Mouse (Mus musculus): ENCODE data around the gene Cep83. TPM values are rescaled to one million over a fixed set of nuclear protein-coding genes. Genes with fewer than 3 reads are reported as not detected.
"Not testable (repeated sequence)": the region's sequence is repeated elsewhere in the genome, so short reads cannot be mapped to it uniquely, and the experiment has no call there.

The Cep83 gene
- 10 to 100 TPM; 38.1 to 39.4 TPM for total RNA-seq (2021)
- long read RNA-seq, experiment 1, transcript Cep83-204 (4 exons, 1,842 nt), result minor isoform, 10 of 59 reads
- long read RNA-seq, experiment 1, transcript Cep83-201 (16 exons, 3,639 nt), result major isoform, 31 of 59 reads
- long read RNA-seq, experiment 1, partial matches to known transcripts, result 9 of 59 reads
- long read RNA-seq, experiment 1, other reads (novel, unspliced or antisense), result 7 of 59 reads
- long read RNA-seq, experiment 2, transcript Cep83-201 (16 exons, 3,639 nt), result major isoform, 34 of 53 reads
- long read RNA-seq, experiment 2, transcript Cep83-204 (4 exons, 1,842 nt), result minor isoform, 9 of 53 reads
- long read RNA-seq, experiment 2, partial matches to known transcripts, result 4 of 53 reads
- long read RNA-seq, experiment 2, other reads (novel, unspliced or antisense), result 6 of 53 reads

DNA sequence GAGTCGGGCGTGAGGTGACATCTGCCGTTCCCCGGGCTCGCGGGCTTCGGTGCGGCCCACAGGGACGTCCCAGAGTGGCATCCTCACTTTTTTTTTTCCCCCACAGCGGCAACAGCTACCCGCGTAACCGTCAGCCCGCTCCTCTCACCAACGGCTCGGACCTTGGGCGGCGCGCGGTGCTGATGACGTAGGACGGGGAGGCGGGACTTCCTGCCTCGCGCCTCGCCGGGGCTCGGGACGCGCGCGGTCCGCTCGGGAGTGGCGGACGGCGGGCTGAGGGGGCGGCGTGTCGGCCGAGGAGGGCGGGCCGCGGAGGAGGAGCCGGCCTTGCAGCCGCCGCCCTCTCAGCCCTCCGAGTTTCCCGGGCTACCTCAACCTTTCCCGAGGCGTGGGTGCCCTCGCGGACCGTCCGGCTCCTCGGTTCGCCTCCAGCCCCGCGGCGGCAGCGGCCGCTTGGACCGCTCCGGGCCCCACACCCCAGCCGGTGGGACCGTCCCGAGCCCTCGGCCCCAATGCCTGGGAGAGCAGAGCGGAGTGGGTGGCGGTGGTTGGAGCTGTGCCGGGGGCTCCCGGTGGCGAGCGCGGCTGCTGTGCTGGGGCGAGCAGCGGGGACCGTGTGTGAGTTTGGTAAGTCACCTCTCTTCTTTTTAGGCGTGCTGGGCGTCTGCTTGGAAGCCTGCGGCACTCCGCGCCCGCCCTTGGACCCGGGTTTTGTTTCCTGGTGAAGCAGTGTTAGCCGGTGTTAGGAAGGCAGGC, at the start of gene Cep83:
Gene Cep83, plus strand, starts transcription at position 235 of the 756 bp plus-strand sequence.
- intact Hi-C loops (cut with DNase I), result loop anchor here (5.0 kb wide), 1 partner anchor 66 kb away; no protein-coding TSS in a partner anchor
- DNase-seq (ENCODE audit: low spot score in 2 of 2), result peak; percentile 86 to 93

DNA sequence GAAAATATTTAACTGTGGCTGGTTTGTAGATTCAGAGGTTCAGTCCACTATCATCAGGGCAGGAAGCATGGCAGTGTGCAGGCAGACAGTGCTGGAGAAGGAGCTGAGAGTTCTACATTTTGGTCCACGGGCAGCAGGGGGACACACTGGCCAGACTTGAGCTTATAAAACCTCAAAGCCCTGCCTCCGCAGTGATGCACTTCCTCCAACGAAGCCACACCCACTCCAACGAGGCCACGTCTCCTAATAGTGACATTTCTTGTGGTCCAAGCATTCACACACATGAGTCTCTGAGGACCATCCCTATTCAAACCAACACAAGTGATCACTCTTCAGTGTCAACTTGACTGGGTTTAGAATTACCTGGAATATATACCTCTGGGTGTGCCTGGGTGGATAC, 49.2 kb upstream of the Cep83 start:
- no peak for DNase-seq (ENCODE audit: low spot score in 2 of 2)
- intact Hi-C loops (cut with DNase I), result no loop called here

DNA sequence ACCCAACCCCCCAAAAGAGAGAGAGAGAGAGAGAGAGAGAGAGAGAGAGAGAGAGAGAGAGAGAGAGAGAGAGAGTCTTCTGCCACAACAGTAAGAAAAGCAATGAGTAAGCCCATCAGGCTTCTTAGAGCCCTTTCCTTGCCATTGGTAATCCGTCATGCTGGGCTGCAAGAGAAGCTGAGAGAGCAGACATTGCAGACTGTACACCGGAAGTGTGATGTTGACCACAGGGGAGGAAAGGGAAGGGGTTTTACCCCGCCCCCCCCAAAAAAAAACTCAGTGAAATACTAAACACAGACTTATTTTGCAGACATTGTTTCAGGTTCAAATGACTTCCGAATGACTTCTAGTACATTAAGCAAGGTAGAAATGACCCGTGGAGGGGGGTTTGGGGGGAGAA, 48.4 kb upstream of the Cep83 start:
- DNase-seq (ENCODE audit: low spot score in 2 of 2), result no peak
- intact Hi-C loops (cut with DNase I), result no loop called here

DNA sequence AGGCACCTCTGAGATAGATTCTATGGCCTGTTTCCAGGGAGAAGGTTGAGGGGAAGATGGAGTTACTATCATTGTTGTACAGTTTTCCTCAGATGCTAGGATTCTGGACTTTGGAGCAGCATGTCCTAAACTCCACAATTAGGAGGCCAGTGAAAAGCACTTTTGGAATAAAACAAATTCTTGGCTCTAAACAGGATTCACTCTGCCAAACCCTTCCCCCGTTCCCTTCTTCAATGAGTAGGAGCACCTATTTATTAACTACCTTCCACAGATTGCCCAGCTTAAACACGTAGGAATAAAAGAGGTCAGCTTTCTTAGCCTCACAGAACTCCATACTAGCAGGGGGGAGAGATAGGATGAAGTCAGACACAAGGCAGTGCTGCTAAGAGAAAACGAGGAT, 24.4 kb upstream of the Cep83 start:
- intact Hi-C loops (cut with DNase I), result no loop called here
- DNase-seq (ENCODE audit: low spot score in 2 of 2), result no peak

DNA sequence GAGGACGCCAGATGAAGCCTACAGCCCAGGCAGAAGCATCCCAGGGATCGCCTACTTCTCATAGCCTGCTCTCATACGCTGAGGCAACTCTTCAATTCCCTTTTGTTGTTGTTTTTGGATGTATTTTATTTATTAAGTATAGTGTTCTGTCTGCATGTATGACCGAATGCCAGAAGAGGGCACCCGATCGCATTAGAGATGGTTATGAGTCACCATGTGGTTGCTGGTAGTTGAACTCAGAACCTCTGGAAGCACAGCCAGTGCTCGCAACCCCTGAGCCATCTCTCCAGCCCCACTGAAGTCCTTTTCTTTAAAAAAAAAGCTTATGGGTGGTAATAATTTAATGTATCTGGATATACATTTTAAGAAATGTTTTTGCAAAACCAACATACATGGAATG, 24.0 kb upstream of the Cep83 start:
- DNase-seq (ENCODE audit: low spot score in 2 of 2), result no peak
- intact Hi-C loops (cut with DNase I), result no loop called here

DNA sequence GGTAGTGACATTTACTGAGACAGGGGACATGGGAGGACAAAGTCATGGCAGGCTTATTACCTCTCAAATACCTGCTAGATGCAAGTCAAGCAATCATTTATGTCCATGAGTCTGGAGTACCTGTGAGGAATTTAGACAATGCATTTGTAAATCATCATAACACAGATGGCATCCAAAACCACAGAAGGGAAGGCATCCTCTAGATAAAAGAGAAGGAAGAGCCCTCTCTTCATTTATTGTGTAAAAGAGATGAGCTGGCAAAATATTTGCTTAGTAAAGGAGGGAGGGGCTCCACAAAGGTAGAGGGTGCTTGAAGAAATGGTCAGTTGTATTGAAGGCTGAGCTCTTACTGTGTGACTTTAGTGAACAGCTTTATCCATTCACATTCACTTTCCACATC, 20.3 kb upstream of the Cep83 start:
- intact Hi-C loops (cut with DNase I), result no loop called here
- no peak for DNase-seq (ENCODE audit: low spot score in 2 of 2)

DNA sequence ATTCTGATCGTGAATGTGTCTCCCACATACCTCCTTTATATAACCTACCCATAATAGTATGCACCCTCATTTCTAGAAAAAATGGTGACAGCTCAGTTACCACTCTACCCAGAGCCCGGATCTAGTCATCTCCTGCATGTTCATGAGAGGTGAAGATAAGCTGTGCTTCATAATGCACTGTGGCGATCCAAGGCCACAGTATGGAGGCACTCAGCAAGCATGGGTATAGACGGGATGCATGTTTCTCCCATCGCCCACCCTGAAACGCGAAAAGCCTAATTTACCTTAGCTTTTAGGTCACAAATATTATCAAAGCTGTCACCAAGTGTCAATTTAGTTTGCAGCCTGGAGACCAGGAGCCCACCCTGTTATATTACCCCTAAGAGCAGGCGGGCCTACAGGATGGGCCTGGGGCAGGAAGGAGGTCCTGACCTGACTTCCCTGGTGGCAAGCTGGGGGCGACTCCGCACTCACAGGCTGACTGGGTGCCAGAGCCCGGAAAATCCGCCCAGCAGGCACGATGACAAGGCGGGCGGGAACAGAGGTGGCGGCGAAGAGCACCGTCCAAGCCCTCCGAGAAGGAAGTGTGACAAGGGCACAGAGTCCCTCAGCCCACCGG, 544 bp upstream of the Cep83 start:
- peak; percentile 42 to 44 for DNase-seq (ENCODE audit: low spot score in 2 of 2)
- intact Hi-C loops (cut with DNase I), result loop anchor here (5.0 kb wide), 1 partner anchor 66 kb away; no protein-coding TSS in a partner anchor

DNA sequence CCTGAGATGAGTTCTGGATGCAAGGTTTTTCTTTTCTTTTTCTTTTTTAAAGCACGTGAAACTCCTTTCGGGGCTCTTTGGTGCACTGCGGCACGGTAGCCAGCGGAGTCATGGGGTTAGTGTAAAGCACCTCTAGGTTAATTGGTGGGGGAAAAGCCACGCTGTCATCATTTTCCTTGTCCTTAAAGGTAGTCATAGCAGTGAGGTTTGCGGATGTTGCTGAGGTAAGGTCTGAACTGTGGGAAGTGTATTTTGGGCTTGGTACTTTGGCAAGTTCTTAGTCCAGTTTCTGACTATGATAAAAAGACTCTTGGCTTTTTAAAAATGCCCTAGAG, 689 bp downstream of the Cep83 start:
- intact Hi-C loops (cut with DNase I), result loop anchor here (5.0 kb wide), 1 partner anchor 67 kb away; no protein-coding TSS in a partner anchor

DNA sequence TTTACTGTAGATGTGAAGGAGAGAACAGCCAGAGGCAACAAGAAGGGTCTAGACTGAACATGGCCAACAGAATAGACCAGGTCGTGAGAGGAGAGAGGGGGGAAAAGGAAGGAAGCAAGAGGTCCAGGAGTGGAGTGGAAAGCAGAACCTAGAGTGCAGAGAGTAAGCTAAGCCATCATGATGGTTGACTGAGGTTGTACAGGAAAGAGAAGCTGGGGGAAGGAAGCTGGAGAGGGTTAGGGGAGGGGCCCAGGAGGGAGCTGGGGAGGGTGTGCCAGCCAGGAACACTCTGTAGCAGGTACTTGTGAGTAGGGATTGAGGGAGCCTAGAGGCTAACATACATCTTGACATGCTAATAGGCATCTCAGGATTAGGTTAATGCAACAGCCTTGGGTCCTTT, 1.9 kb downstream of the Cep83 start:
- intact Hi-C loops (cut with DNase I), result no loop called here

More for the DNA sequence above, 689 bp downstream of the Cep83 start:
- DNase-seq (ENCODE audit: low spot score in 2 of 2), result no peak

DNA sequence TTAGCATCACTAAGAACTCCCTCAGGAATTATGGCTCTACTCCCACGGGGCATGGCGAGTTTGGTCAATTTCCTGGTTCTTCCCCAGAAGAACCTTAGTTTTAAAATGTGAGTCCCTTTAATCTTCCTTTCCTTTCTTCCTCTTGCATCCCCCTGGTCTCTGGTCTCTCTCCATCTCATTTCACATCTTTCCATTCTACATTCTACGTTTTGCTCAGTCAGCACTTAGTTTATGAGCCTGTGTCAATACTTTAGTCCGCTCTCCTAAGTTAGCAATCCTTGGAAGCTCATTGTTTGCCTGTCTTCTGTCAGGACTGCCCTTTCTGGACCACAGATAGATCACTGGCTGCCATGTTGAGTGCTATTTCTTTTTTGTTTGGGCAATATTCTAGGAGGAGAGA, 3.7 kb downstream of the Cep83 start:
- intact Hi-C loops (cut with DNase I), result no loop called here
- DNase-seq (ENCODE audit: low spot score in 2 of 2), result no peak

More for the DNA sequence above, 1.9 kb downstream of the Cep83 start:
- DNase-seq (ENCODE audit: low spot score in 2 of 2), result no peak

DNA sequence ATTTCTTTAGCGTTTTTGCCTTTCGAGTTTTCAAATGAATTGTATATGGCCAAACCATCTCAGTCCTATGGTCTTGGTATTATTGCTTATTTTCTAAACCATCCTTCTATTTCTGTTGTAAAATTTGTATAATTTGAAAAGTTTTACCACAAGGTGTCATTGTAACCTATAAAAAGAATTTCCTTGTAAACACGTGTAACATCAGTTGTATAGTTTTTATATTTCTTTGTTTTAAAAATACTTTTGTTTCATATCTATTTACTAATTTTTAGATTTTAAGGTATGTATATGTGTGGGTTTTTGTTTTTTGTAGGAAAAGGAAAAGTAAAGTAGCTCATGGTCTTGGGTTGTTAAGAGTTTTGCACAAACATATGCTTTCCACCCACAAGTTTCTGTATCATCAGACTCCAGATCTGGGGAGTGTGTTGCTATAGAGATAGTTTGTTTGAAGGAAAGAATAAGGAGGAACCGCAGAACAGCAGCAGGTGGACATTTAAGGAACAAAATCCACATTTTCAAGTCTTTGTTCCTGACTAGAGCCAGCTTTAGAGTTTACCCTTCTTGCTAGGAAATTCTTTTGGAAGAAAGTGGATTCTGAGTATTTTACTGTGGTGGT, 17.3 kb downstream of the Cep83 start:
- DNase-seq (ENCODE audit: low spot score in 2 of 2), result no peak
- intact Hi-C loops (cut with DNase I), result no loop called here

DNA sequence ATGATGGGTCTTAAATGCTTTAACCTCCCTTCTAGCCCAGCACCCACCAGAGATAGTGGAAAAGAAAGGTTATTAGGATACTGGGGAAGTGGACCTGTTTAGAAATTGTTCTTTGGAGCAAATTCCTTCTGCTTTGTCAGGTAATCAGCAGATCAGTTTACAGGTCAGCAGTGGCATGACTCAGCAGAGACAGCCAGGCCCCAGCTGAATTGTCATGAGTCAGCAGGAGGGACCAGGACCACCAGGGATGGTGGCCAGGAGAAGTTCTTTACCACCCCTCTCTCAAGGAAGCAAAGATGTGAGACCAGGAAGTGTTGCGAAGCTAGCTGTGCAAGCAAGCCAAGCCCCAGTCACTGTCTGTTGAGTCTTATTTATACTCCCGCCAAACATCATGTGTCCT, 18.2 kb downstream of the Cep83 start:
- intact Hi-C loops (cut with DNase I), result no loop called here

DNA sequence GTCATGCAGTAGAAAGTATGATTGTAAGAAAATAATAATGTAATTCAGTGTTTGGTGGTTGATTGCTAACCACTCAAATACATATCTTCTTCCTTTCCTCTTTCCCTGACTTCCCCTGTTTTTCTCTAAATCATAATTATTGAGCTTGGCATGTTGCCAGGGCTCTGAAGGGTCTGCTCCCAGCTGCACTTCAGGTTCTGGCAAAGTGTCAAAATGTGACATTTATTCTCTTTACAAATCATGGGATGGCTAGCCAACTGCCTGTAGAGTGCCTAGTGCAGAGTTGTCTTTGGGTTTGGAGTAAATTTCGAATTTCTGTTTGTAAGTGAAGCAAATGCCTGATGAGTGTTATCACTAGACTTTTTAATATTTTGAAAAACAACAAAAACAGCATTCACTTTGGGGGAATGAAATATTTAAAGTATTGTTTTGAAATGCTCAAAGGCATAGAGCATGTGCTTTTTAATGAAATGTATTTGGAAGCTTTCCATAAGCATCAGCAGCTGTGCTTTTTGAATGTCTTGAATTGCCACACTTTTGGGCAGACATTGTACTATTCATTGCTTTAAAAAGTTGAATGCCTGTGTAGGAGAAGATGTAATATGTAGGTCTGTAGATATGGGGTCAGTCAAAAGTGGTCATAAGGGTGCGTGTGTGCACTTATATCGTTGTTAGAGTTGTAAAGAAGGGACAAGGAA, 21.3 kb downstream of the Cep83 start:
- intact Hi-C loops (cut with DNase I), result no loop called here
- DNase-seq (ENCODE audit: low spot score in 2 of 2), result no peak

More for the DNA sequence above, 18.2 kb downstream of the Cep83 start:
- no peak for DNase-seq (ENCODE audit: low spot score in 2 of 2)

DNA sequence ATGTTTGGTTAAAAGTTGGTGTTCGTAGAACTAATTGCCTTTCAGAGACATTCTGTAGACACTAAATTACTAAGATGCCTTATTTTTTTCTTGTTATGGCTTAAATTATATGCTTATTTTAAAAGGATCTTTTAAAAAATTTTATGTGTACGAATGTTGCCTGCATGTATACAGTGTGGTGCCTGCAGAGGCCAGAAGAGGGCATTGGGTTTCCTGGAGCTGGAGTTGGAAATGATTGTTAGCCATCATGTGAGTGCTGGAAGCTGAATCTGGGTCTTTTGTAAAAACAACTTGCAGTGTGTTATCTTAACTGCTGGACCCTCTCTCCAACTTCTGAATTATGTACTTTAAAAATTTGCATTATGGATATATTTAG, 21.9 kb downstream of the Cep83 start:
- intact Hi-C loops (cut with DNase I), result no loop called here
- DNase-seq (ENCODE audit: low spot score in 2 of 2), result no peak

DNA sequence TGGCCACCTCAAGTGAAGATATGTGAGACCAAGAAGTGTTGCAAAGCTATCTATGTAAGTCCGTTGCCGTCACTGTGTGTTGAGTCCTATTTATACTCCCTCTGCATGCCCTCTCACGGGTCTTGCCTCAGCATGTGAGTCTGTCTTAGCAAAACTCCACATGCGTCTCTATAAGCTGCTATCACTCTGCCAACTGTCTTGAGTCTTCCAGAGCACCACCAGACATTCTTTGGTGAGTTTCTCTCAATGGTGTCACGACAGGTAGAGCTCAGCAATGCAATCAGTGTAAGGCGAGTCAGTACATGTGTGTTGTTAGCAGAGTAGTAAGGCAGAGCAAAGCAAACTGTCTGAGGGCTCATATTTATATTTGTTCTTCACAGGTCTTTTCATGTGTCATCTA, 31.8 kb downstream of the Cep83 start:
- intact Hi-C loops (cut with DNase I), result no loop called here
- DNase-seq (ENCODE audit: low spot score in 2 of 2), result no peak

DNA sequence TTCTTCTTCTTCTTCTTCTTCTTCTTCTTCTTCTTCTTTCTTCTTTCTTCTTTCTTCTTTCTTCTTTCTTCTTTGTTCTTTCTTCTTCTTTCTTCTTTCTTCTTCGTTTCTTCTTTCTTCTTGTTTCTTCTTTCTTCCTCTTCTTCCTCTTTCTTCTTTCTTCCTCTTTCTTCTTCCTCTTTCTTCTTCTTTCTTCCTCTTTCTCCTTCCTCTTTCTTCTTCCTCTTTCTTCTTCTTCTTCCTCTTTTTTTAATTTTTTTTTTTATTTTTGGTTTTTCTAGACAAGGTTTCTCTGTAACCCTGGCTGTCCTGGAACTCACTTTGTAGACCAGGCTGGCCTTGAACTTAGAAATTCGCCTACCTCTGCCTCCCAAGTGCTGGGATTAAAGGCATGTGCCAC, 39.6 kb downstream of the Cep83 start:
- intact Hi-C loops (cut with DNase I); DNase-seq (ENCODE audit: low spot score in 2 of 2): not testable (repeated sequence)

DNA sequence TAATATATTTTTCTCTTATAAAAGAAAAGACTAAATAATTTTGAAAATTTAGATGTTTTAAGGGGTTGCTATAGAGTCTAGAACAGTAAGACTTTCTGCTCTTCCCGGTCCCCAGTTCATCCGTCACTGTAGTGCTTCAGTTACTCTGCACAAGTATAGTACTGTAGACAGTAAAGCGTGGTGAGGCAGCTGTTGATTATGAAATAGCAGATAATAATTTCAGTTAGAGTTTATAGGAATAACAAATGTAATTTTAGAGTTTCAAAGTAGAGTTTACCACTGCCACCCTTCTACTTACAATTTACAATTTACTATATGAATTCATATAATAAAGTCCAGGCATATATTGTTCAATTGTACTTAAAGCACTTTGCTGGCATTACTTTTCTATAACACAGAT, 42.0 kb downstream of the Cep83 start:
- intact Hi-C loops (cut with DNase I), result no loop called here
- DNase-seq (ENCODE audit: low spot score in 2 of 2), result no peak

DNA sequence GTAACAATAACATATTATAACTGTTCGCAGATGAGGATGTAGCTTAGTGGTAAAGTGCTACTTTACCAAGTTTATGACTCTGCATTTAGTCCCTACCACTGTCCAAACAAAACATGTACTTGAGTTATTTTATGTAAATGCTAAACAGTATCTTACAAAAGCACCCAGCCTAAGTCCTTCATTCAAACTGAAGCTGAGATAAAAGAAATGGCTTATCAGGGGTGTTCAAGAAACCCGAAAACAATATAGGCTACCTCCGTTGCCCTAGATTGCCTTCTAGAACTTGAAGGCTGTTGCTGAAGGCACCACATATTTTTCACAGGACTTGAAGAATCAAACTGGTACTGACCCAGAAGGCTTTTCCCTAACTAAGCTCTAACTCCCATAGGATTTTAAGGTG, 46.4 kb downstream of the Cep83 start:
- DNase-seq (ENCODE audit: low spot score in 2 of 2), result no peak
- intact Hi-C loops (cut with DNase I), result no loop called here

DNA sequence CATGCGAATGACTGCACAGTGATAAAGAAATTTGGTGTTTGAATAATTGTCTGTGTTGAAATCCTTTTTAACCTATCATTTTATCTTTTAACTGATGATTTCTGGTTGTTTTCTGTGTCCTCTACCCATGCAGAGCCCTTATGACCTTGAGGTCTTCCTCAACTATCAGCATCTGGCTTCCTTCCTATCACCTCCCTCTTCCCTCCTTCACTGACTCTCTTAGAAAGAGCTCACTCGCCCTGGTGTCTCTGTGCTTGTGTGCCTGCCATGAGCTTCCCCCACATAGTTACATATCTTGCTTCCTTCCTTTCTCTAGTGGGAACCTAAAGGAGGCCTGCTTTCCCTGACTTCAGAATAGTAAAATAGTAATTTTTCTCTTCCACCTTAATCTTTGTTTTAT, 51.8 kb downstream of the Cep83 start:
- DNase-seq (ENCODE audit: low spot score in 2 of 2), result no peak
- intact Hi-C loops (cut with DNase I), result no loop called here
